Mouse (Mus musculus): Measurements from ENCODE around the gene Vwa5b1. TPM values are rescaled to one million over a fixed set of nuclear protein-coding genes. Genes with fewer than 3 reads are reported as not detected.

Gene Vwa5b1
- 0.15 and 0.28 TPM in 2 replicates for polyA plus RNA-seq (2014; fragmentation: Nextera tagmentation; extraction: Ambion mirVana)

DNA sequence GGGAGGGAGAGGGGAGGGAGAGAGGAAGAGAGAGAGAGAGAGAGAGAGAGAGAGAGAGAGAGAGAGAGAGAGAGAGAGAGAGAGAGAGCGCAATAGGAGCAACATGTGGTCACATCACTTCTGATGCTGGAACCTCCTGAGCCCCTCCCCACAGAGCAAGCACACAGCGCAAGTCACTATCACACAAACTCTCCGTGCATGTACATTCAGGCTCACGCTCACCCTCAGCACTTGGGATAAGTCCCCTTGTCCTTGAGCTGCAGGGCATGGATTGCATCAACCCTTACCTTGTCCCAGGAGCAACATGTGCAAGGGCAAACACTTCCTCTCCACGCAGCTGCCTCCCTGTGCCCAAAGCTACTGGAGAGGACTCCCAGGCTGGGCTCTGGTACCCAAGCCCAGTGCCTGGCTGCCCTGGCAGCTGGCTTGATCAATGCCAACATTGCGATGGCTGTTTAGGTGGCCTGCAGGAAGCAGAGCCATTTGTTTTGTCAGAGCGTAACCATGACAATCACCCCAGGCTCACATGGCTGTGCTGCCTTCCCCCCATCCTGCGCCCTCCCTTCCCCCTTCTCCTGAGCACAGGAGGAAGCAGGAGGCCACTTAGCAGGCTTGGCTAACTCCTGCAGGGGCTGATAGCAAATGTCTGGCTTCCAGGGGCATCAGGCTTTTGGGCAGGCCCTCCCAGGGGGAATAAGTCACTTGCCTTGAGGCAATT lies at the start of gene Vwa5b1:
Gene Vwa5b1, minus strand, starts transcription at position 457 of the 718 bp plus-strand sequence.
- H3K36me3 ChIP-seq (ENCODE audit: control insufficient read depth, insufficient read depth, low read length), result no peaks in the 10 kb centered on the region
- no peak within 1 kb of the TSS for H3K9ac ChIP-seq (ENCODE audit: low read length)
- H3K27me3 ChIP-seq (ENCODE audit: control insufficient read depth, insufficient read depth, low read length), result no peaks in the 10 kb centered on the region
- H3K27ac ChIP-seq (ENCODE audit: low read depth, low read length), result no peak within 1 kb of the TSS; the same call in 1 of the 2 replicates
- peaks cover 6% of the 10 kb centered on the region for H3K4me1 ChIP-seq (ENCODE audit: control insufficient read depth, insufficient read depth, low read length)
- DNase-seq (ENCODE audit: low spot score, missing footprints) (peak; percentile 89), ATAC-seq (ENCODE audit: low FRiP score) (no peak)
- no peak within 1 kb of the TSS for H3K4me3 ChIP-seq (ENCODE audit: low read depth, low read length)
- WGBS, result 28% methylated on average over 8 of the region's 8 CpGs
- no peak within 1 kb of the TSS for H3K4me2 ChIP-seq
- no peaks in the 10 kb centered on the region for H3K9me3 ChIP-seq (ENCODE audit: control insufficient read depth, low read length)

- Histone ChIP-seq H3K9me3 (ENCODE audit: control insufficient read depth, low read length) (no peaks in the 10 kb centered on the region), H3K4me2 (no peak overlapping the region), H3K27me3 (ENCODE audit: control insufficient read depth, insufficient read depth, low read length) (no peaks in the 10 kb centered on the region), H3K36me3 (ENCODE audit: control insufficient read depth, insufficient read depth, low read length) (no peaks in the 10 kb centered on the region), H3K9ac (ENCODE audit: low read length) (no peak overlapping the region), H3K4me3 (ENCODE audit: low read depth, low read length) (no peak overlapping the region), H3K27ac (ENCODE audit: low read depth, low read length) (peak overlapping the region; percentile 44), H3K4me1 (ENCODE audit: control insufficient read depth, insufficient read depth, low read length) (peaks cover 11% of the 10 kb centered on the region)
- WGBS, result 52% methylated on average over 2 of the region's 2 CpGs
- no peak for DNase-seq (ENCODE audit: low spot score, missing footprints)
- 0 out of 2 replicates have a peak, but pooled peaks have one; percentile 46 for ATAC-seq (ENCODE audit: low FRiP score)
Observed at GRCm38 (mm10) chr4:138682760-138683159, 47.1 kb upstream of the Vwa5b1 start.

DNA sequence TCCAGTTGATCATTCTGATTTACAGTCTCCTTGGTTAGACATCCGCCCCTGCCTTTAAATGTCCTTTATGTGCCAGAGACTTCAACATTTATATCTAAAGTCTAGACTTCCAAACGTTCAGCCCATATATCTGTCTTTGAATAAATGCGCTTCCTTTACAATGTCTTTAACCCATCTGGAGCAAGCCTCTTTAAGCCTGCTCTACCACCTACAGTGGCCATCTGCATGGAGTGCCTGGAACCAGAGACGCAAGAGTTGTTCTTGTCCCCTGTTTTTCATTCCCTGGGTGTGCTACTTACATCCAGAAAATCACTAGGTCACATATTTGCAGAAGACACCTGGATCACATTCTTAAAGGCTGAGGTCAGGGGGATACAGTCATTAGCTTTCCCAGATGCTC lies 44.4 kb upstream of the Vwa5b1 start:
- H3K27ac ChIP-seq (ENCODE audit: low read depth, low read length), result no peak overlapping the region
- WGBS, result 76% methylated on average over 4 of the region's 4 CpGs
- no peaks in the 10 kb centered on the region for H3K36me3 ChIP-seq (ENCODE audit: control insufficient read depth, insufficient read depth, low read length)
- no peak for ATAC-seq (ENCODE audit: low FRiP score)
- H3K4me2 ChIP-seq, result no peak overlapping the region
- no peak for DNase-seq (ENCODE audit: low spot score, missing footprints)
- no peaks in the 10 kb centered on the region for H3K27me3 ChIP-seq (ENCODE audit: control insufficient read depth, insufficient read depth, low read length)
- H3K4me3 ChIP-seq (ENCODE audit: low read depth, low read length), result no peak overlapping the region
- H3K4me1 ChIP-seq (ENCODE audit: control insufficient read depth, insufficient read depth, low read length), result peaks cover 11% of the 10 kb centered on the region
- no peaks in the 10 kb centered on the region for H3K9me3 ChIP-seq (ENCODE audit: control insufficient read depth, low read length)
- H3K9ac ChIP-seq (ENCODE audit: low read length), result no peak overlapping the region

DNA sequence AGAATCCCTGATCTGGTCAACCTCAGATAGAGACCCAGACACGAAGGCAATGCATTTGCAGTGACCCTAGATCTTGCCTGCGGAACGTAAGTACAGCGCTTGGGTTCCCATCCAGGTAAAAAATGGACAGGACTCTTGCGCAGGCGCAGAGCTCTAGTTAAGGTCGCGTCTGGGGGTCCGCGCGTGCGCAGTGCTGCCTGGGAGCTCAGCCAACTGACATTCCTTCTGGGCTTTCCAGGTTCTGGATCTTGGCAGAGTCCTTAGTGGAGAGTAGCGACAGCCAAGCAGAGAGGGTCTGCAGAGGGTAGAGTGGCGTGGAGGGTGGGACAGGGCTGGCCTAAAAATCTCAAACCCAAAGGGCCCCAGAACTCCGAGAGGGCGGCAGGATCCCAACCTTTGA lies 41.9 kb upstream of the Vwa5b1 start:
- DNase-seq (ENCODE audit: low spot score, missing footprints) (peak; percentile 93), ATAC-seq (ENCODE audit: low FRiP score) (no peak)
- WGBS, result 22% methylated on average over 16 of the region's 16 CpGs
- Histone ChIP-seq H3K9ac (ENCODE audit: low read length) (no peak overlapping the region), H3K4me3 (ENCODE audit: low read depth, low read length) (no peak overlapping the region), H3K36me3 (ENCODE audit: control insufficient read depth, insufficient read depth, low read length) (no peaks in the 10 kb centered on the region), H3K4me2 (peak overlapping the region; percentile 23), H3K9me3 (ENCODE audit: control insufficient read depth, low read length) (no peaks in the 10 kb centered on the region), H3K27ac (ENCODE audit: low read depth, low read length) (no peak overlapping the region), H3K4me1 (ENCODE audit: control insufficient read depth, insufficient read depth, low read length) (peaks cover 4% of the 10 kb centered on the region), H3K27me3 (ENCODE audit: control insufficient read depth, insufficient read depth, low read length) (no peaks in the 10 kb centered on the region)

GRCm38 (mm10) chr4:138676480-138676879 lies 40.8 kb upstream of the Vwa5b1 start:
- WGBS, result 19% methylated on average over 16 of the region's 16 CpGs
- Histone ChIP-seq H3K9ac (ENCODE audit: low read length) (no peak overlapping the region), H3K4me3 (ENCODE audit: low read depth, low read length) (no peak overlapping the region), H3K36me3 (ENCODE audit: control insufficient read depth, insufficient read depth, low read length) (no peaks in the 10 kb centered on the region), H3K4me1 (ENCODE audit: control insufficient read depth, insufficient read depth, low read length) (peaks cover 3% of the 10 kb centered on the region; the same call in 1 of the 2 replicates), H3K27ac (ENCODE audit: low read depth, low read length) (no peak overlapping the region), H3K27me3 (ENCODE audit: control insufficient read depth, insufficient read depth, low read length) (no peaks in the 10 kb centered on the region), H3K9me3 (ENCODE audit: control insufficient read depth, low read length) (no peaks in the 10 kb centered on the region), H3K4me2 (no peak overlapping the region)
- no peak for DNase-seq (ENCODE audit: low spot score, missing footprints)
- no peak for ATAC-seq (ENCODE audit: low FRiP score)

GRCm38 (mm10) chr4:138672160-138672559 lies 36.5 kb upstream of the Vwa5b1 start:
- Histone ChIP-seq H3K27me3 (ENCODE audit: control insufficient read depth, insufficient read depth, low read length) (no peaks in the 10 kb centered on the region), H3K4me1 (ENCODE audit: control insufficient read depth, insufficient read depth, low read length) (peaks cover 3% of the 10 kb centered on the region; the same call in 1 of the 2 replicates), H3K4me3 (ENCODE audit: low read depth, low read length) (no peak overlapping the region), H3K4me2 (no peak overlapping the region), H3K36me3 (ENCODE audit: control insufficient read depth, insufficient read depth, low read length) (no peaks in the 10 kb centered on the region), H3K9ac (ENCODE audit: low read length) (no peak overlapping the region), H3K27ac (ENCODE audit: low read depth, low read length) (no peak overlapping the region), H3K9me3 (ENCODE audit: control insufficient read depth, low read length) (no peaks in the 10 kb centered on the region)
- ATAC-seq (ENCODE audit: low FRiP score) (peak; percentile 64; the same call in 1 of the 2 replicates), DNase-seq (ENCODE audit: low spot score, missing footprints) (no peak)
- 65% methylated on average over 4 of the region's 4 CpGs for WGBS

DNA sequence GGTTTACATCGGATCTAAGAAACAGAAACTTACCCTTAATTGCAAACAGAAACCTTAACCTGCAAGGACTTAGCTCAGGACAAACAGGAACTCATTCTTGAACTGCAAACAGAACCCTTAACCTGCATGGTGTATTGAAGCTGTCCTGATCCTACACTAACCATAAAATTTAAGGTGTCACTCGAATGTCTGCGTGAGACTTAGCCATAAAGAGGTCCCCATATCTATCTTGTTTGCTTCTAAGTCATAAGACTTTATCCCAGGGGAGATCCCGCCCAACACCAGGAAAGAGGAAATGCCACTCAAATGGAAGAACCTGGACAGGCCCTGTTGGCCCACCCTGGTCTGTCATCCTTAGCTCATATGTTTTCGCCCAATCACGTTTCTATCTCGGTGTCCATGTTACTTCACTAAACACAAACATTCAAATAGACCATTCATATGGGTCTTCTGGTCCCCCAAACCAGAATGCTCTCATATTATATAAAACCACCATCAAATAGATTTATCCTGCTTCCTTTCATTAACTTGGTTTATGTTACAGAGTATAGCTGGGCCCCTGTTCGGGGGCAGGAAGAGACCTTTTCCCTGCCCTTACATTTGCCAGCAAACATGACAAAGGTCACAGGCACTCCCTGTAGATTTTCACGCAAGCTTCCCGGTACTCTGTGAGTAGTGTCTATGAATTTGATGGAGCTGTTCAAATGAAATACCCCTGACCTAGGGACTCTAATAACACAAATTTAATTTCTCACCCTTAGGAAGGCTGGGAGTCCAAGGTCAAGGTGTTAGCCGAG lies 34.6 kb upstream of the Vwa5b1 start:
- no peak overlapping the region for H3K27ac ChIP-seq (ENCODE audit: low read depth, low read length)
- no peaks in the 10 kb centered on the region for H3K27me3 ChIP-seq (ENCODE audit: control insufficient read depth, insufficient read depth, low read length)
- H3K9me3 ChIP-seq (ENCODE audit: control insufficient read depth, low read length), result no peaks in the 10 kb centered on the region
- ATAC-seq (ENCODE audit: low FRiP score), result no peak
- no peaks in the 10 kb centered on the region for H3K36me3 ChIP-seq (ENCODE audit: control insufficient read depth, insufficient read depth, low read length)
- 87% methylated on average over 11 of the region's 11 CpGs for WGBS
- H3K9ac ChIP-seq (ENCODE audit: low read length), result no peak overlapping the region
- peaks cover 3% of the 10 kb centered on the region; the same call in 1 of the 2 replicates for H3K4me1 ChIP-seq (ENCODE audit: control insufficient read depth, insufficient read depth, low read length)
- no peak for DNase-seq (ENCODE audit: low spot score, missing footprints)
- H3K4me3 ChIP-seq (ENCODE audit: low read depth, low read length), result no peak overlapping the region
- H3K4me2 ChIP-seq, result no peak overlapping the region

DNA sequence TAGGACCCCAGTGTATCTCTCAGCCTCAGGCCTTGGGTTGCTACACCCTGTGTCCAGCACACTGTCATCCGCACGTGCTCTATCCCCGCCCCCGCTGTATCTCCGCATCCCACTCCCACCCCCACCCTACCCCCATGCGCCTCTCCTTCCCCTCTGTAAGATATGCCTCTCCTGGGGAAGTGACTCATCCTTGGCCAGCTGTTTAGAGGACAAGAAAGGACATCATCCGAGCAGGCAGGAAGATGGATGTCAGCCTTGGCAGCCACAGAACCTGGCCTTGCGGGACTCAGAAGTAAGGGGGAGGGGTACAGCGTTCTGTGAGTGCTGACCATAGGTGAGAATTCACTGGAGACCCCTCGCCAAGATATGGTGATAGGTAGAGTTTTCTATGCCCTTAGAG lies 30.8 kb upstream of the Vwa5b1 start:
- Histone ChIP-seq H3K27ac (ENCODE audit: low read depth, low read length) (no peak overlapping the region), H3K9me3 (ENCODE audit: control insufficient read depth, low read length) (no peaks in the 10 kb centered on the region), H3K4me1 (ENCODE audit: control insufficient read depth, insufficient read depth, low read length) (no peaks in the 10 kb centered on the region), H3K27me3 (ENCODE audit: control insufficient read depth, insufficient read depth, low read length) (no peaks in the 10 kb centered on the region), H3K4me3 (ENCODE audit: low read depth, low read length) (no peak overlapping the region), H3K36me3 (ENCODE audit: control insufficient read depth, insufficient read depth, low read length) (no peaks in the 10 kb centered on the region), H3K4me2 (no peak overlapping the region), H3K9ac (ENCODE audit: low read length) (no peak overlapping the region)
- 84% methylated on average over 10 of the region's 10 CpGs for WGBS
- peak; percentile 49 for DNase-seq (ENCODE audit: low spot score, missing footprints)
- no peak for ATAC-seq (ENCODE audit: low FRiP score)

Data from midbrain, embryonic 11.5 days (tissue).